Mouse (Mus musculus) bone marrow, adult 2 months (tissue): Measurements from ENCODE around the gene Tmc6. TPM values are rescaled to one million over a fixed set of nuclear protein-coding genes. Genes with fewer than 3 reads are reported as not detected.

Source experiments
- H3K27ac ChIP-seq: fragments of 200-500 bp; 2 replicates; pipeline ENCODE4 v1.5.1; 2012; ENCODE audit warnings: low read depth, mild to moderate bottlenecking, control low read depth, inconsistent platforms, low read length; ENCODE audit not compliant: control insufficient read depth, poor library complexity, insufficient read depth
- H3K4me1 ChIP-seq: fragments of 200-500 bp; 2 replicates; pipeline ENCODE4 v1.6.1; 2011; ENCODE audit warnings: low read length; ENCODE audit not compliant: control insufficient read depth, insufficient read depth
- H3K4me3 ChIP-seq: fragments of 200-500 bp; replicated peaks from 2 replicates; pipeline ENCODE3; 2011; ENCODE audit warnings: mild to moderate bottlenecking, low read depth, low read length, control low read depth; ENCODE audit not compliant: control insufficient read depth
- CTCF ChIP-seq: fragments of 200-500 bp; IDR thresholded peaks from 2 replicates; pipeline ENCODE4 v1.5.1; 2011; ENCODE audit warnings: low read length, control low read depth; ENCODE audit not compliant: control insufficient read depth, insufficient read depth
- POLR2A ChIP-seq: fragments of 200-500 bp; IDR thresholded peaks from 2 replicates; pipeline ENCODE4 v1.6.1; 2011; ENCODE audit warnings: low read depth, mild to moderate bottlenecking, control low read depth, low read length, borderline replicate concordance; ENCODE audit not compliant: control insufficient read depth
- WGBS: fragments of 180-500 bp; shearing (Covaris S2); methylation state at CpG from one replicate; pipeline ENCODE4 v1.1.7; 2018; 5-methylcytosine and 5-hydroxymethylcytosine counted together
- polyA plus RNA-seq: library from polyadenylated mRNA; stranded (reverse); fragments of >200 nt; gene quantifications from 2 replicates; pipeline ENCODE4 v1.2.4, GENCODE M21; 2011; ENCODE audit warnings: low replicate concordance; ENCODE audit not compliant: missing spikeins, insufficient read depth, insufficient read length

Tmc6 gene
- polyA plus RNA-seq, 1 experiment = 194 TPM

DNA sequence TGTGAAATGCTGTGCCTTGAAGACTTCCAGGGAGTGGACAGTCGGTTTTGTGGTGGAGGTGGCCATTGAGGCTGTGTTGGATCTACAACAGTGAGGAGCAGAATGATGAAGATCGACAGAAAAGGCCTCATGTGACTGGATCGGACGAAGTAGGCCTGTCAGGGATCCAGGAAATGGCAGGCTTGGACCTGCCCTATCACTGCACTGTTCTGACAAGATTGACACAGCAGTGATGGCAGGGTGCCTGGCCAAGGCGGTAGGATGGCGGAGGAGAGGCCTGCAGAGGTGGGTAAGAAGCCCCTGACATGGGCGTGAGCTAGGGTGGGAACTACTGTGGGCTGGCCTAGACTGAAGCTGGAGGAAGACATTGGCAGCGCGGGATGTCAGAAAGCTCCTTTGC lies 17.7 kb downstream of the Tmc6 start:
- Histone ChIP-seq H3K4me1 (peaks cover 4% of the 10 kb centered on the region; the same call in 1 of the 2 replicates), H3K27ac (peak overlapping the region; percentile 66; the same call in 1 of the 2 replicates), H3K4me3 (no peak overlapping the region)
- TF ChIP-seq CTCF (no peak), POLR2A (no peak)
- WGBS = 90% methylated on average over 9 of the region's 9 CpGs

GRCm38 (mm10) chr11:117762246-117762645 lies 19.8 kb downstream of the Tmc6 start:
- peaks cover 1% of the 10 kb centered on the region; the same call in 1 of the 2 replicates for H3K4me1 ChIP-seq
- 80% methylated on average over 12 of the region's 12 CpGs for WGBS
- H3K27ac ChIP-seq = no peak overlapping the region
- H3K4me3 ChIP-seq = no peak overlapping the region
- TF ChIP-seq CTCF (no peak), POLR2A (no peak)

DNA sequence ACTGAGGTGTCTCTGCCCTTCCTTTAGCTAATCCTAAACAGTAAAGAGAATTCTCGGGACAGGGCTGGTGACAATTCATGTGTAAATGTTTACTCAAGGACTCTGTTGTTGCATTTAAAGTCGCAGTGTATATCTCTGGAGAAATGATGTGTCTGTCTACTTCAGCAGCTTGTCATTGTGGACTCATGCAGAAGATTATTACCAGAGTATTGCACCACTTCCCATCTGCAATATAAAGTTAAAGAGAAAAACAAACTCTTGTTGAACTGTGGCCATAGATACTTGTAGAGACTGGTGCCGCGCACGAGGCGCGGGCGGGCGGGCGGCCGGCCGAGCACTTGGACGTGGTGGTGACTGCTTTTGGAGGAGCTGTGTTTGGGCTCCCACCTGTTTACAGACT lies 20.2 kb downstream of the Tmc6 start:
- H3K27ac ChIP-seq = no peak overlapping the region
- 90% methylated on average over 13 of the region's 13 CpGs for WGBS
- TF ChIP-seq CTCF = no peak
- TF ChIP-seq POLR2A = no peak
- peaks cover 1% of the 10 kb centered on the region; the same call in 1 of the 2 replicates for H3K4me1 ChIP-seq
- no peak overlapping the region for H3K4me3 ChIP-seq

DNA sequence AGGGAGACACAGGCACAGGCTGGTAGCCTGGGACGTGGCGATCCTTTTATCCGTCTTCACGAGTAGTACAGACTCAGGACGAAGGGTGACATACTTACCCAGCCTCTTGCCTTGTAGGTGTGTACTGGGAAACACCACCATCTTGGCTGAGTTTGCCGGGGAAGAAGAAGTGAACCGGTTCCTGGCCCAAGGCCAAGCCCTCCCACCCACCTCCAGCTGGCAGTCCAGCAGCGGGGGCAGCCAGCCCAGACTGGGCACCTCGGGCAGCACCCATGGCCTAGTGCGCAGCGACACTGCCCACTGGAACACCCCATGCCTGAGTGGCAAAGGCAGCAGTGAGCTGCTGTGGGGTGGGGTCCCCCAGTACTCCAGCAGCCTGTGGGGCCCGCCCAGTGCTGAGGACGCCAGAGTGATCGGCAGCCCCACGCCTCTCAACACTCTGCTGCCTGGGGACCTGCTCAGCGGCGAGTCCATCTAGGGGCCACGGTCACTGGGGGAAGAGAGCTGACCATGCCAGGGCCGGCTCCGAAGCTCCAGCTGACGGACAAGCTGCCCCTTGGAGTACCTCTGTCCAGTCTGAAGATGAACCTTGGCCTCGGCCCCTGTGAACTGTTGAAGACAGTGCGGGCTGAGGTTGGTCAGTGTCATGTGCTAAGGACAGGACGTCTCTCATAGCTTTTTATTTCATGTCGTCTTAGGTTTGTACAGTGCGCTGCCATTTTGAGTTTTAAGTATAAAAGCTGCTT lies 21.5 kb downstream of the Tmc6 start:
- WGBS = 90% methylated on average over 26 of the region's 26 CpGs
- peaks cover 1% of the 10 kb centered on the region; the same call in 1 of the 2 replicates for H3K4me1 ChIP-seq
- H3K27ac ChIP-seq = no peak overlapping the region
- no peak for TF ChIP-seq POLR2A
- no peak for TF ChIP-seq CTCF
- no peak overlapping the region for H3K4me3 ChIP-seq

- 87% methylated on average over 10 of the region's 10 CpGs for WGBS
- no peak for TF ChIP-seq POLR2A
- no peak for TF ChIP-seq CTCF
- no peak overlapping the region for H3K27ac ChIP-seq
Observed at GRCm38 (mm10) chr11:117759267-117759666, 22.7 kb downstream of the Tmc6 start.

GRCm38 (mm10) chr11:117755891-117756290 lies 26.1 kb downstream of the Tmc6 start:
- H3K27ac ChIP-seq = no peak overlapping the region
- H3K4me1 ChIP-seq = no peaks in the 10 kb centered on the region
- no peak overlapping the region for H3K4me3 ChIP-seq
- WGBS = 94% methylated on average over 7 of the region's 7 CpGs
- TF ChIP-seq POLR2A (no peak), CTCF (no peak)

More at GRCm38 (mm10) chr11:117759267-117759666, 22.7 kb downstream of the Tmc6 start:
- peaks cover 1% of the 10 kb centered on the region; the same call in 1 of the 2 replicates for H3K4me1 ChIP-seq
- no peak overlapping the region for H3K4me3 ChIP-seq

DNA sequence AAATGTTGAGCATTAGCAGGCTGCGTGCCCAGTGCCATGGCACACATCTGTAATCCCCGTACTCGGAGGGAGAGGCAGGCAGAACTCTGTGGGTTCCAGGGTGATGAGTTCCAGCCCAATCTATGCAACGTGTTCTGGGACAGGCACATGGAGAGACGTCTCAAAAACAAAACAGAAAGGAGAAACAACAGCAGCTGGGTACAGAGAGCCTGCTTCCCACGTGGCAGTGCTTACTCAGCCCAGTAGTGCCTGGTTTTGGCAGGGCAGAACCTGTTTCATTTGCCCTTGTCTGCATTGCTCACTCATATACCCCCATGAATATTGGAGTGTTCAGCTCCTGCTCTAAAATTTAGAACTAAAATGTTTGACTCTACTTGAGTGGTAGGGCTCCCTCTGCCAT lies 30.5 kb downstream of the Tmc6 start:
- H3K27ac ChIP-seq = no peak overlapping the region
- no peaks in the 10 kb centered on the region for H3K4me1 ChIP-seq
- 92% methylated on average over 6 of the region's 6 CpGs for WGBS
- no peak overlapping the region for H3K4me3 ChIP-seq
- no peak for TF ChIP-seq POLR2A
- no peak for TF ChIP-seq CTCF

DNA sequence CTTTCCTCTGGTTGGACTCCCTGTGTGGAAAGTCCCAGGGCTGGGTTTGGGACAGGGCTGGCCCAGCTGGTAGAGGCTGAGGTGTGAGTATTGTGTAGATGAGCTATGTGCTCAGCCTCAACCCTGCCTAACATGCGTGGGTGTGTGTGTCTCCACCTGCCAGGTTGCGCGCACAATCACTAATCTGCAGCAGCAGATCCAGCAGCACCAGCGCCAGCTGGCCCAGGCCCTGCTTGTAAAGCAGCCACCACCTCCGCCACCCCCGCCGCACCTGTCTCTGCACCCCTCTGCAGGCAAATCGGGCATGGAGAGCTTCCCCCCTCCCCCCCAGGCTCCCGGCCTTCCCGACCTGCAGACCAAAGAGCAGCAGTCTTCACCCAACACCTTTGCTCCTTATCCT lies 32.6 kb downstream of the Tmc6 start:
- Histone ChIP-seq H3K27ac (no peak overlapping the region), H3K4me3 (no peak overlapping the region), H3K4me1 (no peaks in the 10 kb centered on the region)
- TF ChIP-seq CTCF (no peak), POLR2A (no peak)
- 84% methylated on average over 10 of the region's 10 CpGs for WGBS
